Mouse (Mus musculus): ENCODE measurements around the gene Sh3bp2. TPM values are rescaled to one million over a fixed set of nuclear protein-coding genes. Genes with fewer than 3 reads are reported as not detected.
A peak's percentile ranks its signal among the peaks of the same experiment; 100 is the strongest.

The Sh3bp2 gene
- 1 to 10 TPM; 3.8 to 4.6 TPM for total RNA-seq (2021)
- long read RNA-seq, experiment 1: 0 reads
- long read RNA-seq, experiment 2: 0 reads

DNA sequence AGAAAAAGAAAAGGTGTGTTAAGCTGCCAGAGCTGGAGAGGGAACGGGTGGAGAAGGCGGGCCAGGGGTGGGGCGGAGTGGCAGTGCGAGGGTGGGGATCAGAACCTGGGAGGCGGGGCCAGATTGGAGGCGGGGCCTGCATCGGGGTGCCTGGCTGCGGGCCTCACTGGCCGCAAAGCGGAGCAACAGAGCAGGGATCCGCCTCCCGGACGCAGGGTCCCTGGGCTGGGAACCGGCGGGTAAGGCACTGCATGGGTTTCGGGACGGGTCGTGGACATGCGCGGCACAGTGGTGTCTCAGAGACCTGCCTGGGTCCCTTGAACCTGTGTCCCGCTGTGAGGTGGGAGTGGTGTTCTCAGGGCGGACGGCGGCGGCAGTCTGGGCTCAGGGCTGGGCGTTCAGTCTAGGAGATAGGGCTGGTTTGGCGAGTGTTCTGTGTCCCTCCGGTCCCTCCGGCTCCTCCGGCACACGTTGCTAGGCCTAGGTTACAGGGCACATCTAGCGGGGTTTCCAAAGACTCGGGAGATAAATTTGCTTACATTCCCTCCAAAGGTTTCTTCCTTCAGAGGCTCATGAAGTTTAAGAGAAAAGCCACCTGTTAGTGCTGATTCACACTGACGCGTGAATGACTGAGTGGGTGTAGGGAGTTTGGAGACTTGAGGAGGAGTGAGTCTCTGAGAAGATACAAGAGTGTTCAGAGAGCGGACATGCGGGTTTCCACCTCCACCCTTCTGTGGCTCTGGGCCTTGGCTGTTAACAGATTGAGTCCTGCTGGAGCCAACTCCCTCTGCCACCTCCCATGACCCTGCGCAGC lies at the start of gene Sh3bp2:
TSS of gene Sh3bp2 (plus strand) at position 176 of the 814 bp plus-strand sequence.
- DNase-seq: peak; percentile 95 to 98
- intact Hi-C loops (cut with DNase I): loop anchor here (5.0 kb wide), 1 partner anchor 46 kb away; the partner anchor contains the start of gene Add1

DNA sequence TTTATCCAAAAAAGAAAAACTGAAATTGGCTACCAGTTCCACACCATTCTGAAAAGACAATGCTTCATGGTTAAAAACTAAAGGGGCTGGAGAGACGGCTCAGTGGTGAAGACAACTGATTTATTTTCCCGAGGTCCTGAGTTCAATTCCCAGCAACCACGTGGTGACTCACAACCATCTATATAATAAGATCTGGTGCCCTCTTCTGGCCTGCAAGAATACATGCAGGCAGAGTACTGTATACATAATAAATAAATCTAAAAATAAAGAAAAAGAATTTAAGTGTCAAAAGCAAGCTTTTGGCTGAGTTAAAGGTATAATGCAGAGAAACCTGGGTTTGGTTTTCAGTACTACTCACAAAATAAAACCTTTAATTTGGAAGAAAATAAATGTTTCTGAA lies 44.7 kb upstream of the Sh3bp2 start:
- intact Hi-C loops (cut with DNase I): no loop called here
- DNase-seq: no peak

DNA sequence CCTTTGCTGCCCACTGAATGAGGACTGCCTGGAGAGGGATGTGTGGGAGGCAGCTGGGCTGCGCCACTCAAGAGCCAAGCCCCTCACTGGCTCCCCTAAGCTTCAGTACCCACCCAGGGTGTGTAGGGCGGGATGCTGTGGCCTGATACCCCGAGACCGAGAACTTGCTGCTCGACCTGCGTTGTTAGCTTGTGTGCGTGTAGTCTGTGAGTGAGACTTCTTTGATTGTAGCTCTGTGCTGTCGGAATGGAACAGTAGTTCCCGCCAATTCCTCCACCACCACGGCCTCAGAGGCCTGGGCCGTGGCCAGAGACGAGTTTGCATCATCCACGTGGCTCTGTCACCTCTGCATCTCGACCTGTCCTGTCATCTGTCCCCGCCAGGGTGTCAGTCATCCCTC lies 39.9 kb upstream of the Sh3bp2 start:
- intact Hi-C loops (cut with DNase I): no loop called here
- no peak for DNase-seq

DNA sequence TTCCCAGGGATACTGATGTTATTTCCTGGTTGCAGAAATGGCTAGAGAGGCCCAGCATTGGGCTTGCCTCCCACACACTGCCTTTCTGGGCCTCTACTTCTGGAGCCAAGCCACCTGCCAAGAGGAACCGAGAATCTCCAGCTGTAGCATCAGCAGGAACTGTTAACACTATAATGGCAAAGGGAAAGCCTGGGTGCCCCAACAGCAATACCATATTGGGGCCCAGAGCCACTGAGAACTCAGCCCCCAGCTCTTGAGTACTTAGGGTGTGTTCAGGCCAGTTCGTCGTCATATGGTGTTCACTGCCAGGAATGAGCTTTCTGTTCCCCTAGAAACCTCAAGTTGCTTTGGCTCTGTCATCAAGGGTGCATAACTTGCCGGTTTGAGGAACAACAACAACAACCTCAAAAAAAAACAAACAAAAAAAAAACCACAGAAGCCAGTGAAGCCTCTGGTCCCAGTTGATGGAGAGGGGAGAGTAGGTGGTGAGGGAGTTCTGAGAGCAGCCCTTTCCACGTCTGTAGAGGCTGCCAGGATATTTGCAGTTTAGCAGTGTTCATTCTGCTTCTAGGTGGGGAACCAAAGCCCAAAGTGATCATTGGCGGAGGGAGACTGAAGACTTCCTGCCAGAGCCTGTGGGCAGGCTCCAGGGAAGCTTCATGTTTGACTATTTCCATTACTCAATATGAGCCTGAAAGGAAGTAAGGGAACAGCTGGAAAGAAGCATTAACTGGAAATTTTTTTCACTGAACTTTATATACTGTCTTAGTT lies 38.1 kb upstream of the Sh3bp2 start:
- intact Hi-C loops (cut with DNase I): no loop called here
- DNase-seq: peak; percentile 52 to 57

DNA sequence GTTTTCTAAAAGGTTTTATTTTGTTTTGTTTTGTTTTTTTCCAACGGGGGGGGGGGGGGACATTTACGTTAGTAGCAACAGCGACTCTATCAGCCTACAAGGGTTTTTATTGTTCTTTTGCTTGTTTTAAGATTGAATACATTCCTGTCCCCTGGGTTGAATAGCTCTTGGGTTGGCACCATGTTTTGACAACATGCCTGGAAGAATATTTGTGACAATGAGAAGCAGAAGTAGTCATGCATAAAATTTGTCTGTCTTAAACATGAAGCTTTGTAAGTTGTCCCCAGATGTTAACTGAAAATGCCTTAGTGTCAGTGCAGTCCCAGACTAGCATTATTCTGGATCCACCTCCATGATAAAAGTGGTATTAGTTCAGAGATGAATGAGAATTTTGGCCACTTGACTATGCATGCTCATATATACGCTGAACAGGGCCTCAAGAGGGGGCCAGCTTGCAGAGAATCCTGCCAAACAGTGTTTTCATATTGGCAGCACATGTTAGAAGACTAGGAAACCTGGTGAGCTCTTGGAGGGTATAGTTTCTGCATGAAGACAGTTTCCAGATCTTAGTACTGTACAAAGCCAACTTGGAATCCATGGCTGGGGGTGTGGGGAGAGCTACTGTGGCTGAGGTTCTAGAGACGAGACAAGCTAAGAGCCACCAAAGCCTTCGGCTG lies 36.8 kb upstream of the Sh3bp2 start:
- DNase-seq: no peak
- intact Hi-C loops (cut with DNase I): no loop called here

DNA sequence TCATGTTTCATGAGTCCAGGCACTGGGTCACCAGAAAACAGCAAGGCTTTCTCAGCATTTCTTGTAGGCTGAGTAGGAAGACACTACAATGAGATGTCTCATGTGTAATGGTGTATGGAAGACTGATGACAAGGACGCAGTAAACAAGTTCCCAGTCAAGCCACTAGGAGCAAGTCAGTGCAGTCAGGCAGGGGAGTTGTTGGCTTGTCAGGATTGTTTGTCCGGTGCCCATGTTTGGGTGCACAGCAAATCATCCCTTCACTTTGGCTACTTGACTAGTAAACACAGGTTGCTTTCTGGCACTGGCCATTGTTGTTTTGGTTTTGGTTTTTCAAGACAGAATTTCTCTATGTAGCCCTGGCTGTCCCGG lies 36.2 kb upstream of the Sh3bp2 start:
- no peak for DNase-seq
- intact Hi-C loops (cut with DNase I): no loop called here

DNA sequence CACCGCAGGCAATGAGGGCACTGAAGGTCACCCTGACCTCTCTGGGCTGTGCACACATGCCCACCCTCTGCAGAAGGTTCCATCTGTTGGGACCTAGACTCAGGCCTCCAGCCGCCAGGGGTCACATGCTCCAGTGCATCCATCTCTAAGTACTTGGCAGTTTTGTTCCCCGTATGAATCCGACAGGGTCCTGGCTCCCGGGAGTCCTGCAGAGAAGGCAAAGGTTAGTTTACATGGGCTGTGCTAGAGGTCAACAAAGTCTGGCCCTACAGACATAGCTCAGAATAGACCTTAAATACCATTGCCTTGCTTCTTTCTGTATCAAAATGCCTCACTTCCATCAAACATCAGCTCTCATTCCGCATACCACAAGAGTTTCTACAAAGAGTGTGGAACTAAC lies 28.9 kb upstream of the Sh3bp2 start:
- DNase-seq: no peak
- intact Hi-C loops (cut with DNase I): loop anchor here (5.0 kb wide), 1 partner anchor 1254 kb away; no protein-coding TSS in a partner anchor

DNA sequence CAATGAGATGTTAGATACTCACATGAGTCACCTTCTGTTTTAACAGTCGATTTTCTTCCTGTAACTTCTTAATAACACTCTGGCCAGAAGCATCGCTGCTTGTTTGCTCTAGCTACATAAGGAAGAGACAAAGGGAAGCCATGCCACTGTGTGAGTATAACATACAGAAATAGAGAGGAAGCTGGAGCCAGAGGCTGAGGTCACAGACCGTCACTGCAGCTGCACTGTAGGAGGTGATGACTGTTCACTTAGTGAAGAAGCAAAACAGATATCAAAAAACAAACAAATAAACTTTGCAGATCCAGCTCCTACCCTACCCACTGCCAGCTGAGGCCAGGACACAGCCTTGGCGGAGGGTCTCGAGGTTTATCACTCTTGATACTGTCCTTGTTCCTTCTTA lies 24.8 kb upstream of the Sh3bp2 start:
- intact Hi-C loops (cut with DNase I): no loop called here
- no peak for DNase-seq

DNA sequence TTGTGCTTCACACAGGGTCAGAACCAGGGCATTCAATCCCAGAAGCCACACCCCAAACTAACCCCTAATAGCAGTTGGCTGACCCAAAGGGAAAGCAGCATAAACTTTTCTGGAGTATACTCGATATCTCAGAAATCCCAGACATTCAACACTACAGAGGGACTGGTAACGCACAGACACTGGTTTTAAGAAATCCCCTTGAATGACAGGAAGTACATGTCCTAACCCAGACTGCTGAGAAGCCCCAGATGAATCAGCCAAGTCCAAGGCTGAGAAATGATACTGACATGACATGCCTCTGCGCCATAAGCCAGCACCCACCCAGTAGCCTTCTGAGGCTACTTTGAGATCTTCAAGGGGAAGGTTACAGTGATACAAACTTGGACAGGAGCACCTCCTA lies 24.1 kb upstream of the Sh3bp2 start:
- DNase-seq: no peak
- intact Hi-C loops (cut with DNase I): no loop called here

DNA sequence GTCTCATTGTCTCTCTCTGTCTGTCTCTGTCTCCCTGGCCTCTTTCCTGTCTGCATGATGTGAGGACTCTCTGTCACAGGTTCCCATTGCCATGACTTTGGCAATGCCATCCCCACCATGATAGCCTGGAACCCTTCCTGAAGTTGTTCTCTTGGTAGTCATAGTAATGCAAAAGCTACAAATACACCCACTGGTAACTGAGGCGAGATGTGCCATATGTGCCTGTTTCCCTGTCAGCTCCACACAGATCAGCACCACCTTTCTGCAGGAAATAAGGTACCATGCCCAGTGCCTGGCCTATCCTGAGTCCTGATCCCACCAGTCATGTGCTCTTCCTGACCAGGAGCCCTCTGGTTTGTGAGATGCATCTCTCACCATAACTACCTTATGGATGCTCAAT lies 23.2 kb upstream of the Sh3bp2 start:
- DNase-seq: no peak
- intact Hi-C loops (cut with DNase I): no loop called here

DNA sequence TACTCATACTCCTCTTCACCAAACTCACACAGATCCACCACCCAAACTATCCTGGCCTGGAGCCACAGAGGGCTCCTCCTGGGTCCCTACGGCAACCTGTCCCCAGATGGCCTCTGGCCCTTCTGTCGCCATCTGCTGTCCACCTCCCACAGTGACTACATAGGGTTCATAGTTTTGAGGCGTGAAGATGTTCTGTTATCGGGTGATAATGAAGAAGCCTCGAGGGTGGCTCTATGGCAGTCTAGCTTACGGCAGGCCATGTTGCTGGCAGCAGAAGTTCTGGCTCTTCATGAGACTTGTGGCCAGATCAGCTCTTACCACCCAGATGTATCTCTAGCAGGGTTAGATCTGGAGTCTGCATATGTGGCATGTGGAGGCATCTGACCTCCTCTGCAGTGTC lies 22.8 kb upstream of the Sh3bp2 start:
- intact Hi-C loops (cut with DNase I): no loop called here
- DNase-seq: no peak

DNA sequence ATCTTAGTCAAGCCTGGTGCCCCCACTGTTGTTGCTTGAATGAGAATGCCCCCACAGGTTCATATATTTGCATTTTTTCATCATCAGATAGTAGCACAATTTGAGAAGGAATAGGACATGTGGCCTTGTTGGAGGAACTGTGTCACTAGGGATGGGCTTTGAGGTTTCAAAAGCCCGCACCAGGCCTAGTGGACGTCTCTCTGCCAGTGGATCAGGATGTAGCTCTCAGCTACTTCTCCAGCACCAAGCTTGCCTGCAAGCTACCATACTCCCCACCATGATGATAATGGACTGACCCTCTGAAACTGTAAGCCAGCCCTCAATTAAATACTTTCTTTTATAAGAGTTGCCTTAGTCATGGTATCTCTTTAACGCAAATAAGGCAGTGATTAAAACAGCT lies 13.2 kb upstream of the Sh3bp2 start:
- intact Hi-C loops (cut with DNase I): no loop called here
- no peak for DNase-seq

DNA sequence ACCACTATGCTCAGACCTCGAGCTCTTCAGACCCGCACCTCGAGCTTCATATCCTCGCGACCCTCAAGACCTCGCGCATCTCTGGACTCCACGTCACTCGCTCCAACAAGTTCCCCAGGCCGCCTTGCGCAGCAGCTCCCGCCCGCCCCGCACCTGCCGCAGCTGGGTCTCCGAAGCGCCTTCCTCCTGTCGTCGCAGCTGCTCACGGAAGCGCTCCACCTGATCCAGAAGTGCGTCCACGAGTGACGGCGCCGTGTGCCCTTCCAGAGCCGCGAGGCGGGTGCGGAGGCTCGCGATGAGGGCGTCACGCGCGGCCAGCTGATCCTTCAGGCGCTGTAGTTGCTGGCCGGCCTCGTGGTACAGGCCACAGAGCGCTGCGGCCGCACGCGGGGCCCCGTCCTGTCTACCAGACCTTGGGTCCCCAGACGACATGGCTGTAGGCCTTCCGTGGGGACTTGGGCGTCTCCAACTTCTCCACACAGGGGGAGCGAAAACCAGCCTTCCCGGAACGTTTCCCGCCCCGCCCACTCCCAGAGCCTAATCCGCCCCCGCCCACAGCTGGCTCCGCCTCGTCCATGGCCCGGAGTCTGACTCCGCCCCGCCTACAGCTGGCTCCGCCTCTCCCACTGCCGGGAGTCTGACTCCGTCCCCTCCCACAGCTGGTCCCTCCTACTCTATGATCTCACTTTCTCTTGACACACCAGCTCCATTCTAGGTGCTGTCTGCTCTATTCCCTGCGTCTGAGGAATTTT lies 12.0 kb upstream of the Sh3bp2 start, which contains the start of gene Tnip2:
TSS of gene Tnip2 (minus strand) at position 526 of the 752 bp plus-strand sequence.
- DNase-seq: peak; percentile 97 to 98
- intact Hi-C loops (cut with DNase I): loop anchor here (2.0 kb wide), 1 partner anchor 123 kb away; the partner anchor contains the start of gene Mfsd10

DNA sequence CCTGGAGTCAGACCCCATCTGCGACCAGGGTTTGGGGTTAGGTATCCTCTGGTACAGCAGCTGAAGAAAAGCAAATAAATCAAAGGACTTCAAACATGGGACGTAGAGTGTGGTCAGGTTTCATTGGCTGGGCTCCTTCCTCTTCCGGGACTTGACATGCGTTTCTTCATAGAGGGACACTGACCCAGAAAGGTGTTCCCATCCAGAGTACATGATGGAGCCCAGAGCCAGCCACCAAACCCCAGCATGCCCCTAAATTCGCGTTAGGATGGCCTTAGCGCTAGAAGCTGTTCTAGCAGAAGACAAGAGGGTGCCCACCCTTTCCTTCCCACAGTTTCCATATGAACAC lies 11.4 kb upstream of the Sh3bp2 start:
- intact Hi-C loops (cut with DNase I): loop anchor here (2.0 kb wide), 1 partner anchor 123 kb away; the partner anchor contains the start of gene Mfsd10

DNA sequence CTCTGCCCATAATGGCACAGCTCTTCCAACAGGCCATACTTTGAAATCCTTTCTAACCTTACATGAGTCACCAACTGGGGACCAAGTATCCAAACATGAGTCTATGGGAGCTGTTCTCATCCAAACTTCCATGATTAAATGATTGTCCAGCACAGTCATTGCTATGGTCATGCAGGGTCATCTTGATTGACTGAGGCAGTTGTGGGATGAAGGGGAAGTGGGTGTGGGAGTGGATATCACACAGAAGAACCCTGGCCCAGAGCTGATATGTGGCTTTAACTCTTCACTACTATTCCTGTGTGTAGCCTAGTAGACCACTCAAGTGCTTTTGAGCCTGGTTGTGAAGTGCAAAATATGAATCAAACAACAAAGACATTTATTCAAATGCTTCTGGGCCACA lies 10.5 kb upstream of the Sh3bp2 start:
- DNase-seq: no peak
- intact Hi-C loops (cut with DNase I): loop anchor here (2.0 kb wide), 1 partner anchor 122 kb away; the partner anchor contains the start of gene Mfsd10

More for the DNA sequence above, 11.4 kb upstream of the Sh3bp2 start:
- no peak for DNase-seq

DNA sequence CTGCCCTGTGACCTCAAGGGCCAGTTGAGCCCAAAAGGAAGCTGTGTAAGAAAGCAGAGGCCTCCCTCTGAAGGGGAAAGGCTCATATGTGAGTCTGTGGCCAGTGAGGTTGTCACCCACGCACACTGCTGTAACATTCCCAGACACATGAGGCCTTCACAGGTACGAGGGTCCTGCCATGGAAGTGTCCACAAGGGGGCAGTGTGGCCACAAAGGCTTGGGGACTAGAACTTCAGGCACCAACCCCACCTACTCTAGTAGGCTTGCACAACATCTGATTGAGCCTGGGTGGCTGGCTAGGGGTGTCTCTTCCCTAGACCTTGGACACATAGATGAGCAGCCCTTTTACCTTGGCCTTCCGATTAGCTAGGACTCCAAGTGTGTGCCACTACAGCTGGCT lies 7.7 kb upstream of the Sh3bp2 start:
- intact Hi-C loops (cut with DNase I): loop anchor here (2.0 kb wide), 1 partner anchor 127 kb away; no protein-coding TSS in a partner anchor
- DNase-seq: peak; percentile 85 to 87

DNA sequence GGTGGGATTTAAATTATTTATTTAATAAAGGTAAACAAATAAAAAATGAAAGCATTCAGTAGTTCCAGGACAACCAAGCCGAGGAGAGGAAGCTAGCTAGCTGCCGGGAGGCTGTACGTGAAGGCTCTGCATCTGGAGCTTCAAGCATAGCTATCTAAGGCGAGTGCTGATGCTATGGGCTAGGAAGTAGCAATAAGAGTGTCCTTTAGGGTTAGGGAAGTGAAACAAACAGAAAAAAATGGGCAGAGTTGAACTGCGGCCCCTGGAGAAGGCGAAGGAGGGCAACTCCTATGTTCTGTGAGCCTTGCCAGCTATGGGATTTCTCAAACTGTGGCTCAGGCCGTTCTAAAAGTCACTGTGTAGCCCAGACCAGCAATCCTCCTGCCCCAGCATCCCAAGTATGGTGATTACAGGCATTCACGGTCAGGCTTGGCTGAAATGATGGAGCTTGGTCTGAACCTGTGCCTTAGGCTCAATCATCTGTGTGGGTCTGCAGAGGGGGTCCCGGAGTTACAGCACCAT lies 6.2 kb upstream of the Sh3bp2 start:
- intact Hi-C loops (cut with DNase I): no loop called here
- DNase-seq: no peak

DNA sequence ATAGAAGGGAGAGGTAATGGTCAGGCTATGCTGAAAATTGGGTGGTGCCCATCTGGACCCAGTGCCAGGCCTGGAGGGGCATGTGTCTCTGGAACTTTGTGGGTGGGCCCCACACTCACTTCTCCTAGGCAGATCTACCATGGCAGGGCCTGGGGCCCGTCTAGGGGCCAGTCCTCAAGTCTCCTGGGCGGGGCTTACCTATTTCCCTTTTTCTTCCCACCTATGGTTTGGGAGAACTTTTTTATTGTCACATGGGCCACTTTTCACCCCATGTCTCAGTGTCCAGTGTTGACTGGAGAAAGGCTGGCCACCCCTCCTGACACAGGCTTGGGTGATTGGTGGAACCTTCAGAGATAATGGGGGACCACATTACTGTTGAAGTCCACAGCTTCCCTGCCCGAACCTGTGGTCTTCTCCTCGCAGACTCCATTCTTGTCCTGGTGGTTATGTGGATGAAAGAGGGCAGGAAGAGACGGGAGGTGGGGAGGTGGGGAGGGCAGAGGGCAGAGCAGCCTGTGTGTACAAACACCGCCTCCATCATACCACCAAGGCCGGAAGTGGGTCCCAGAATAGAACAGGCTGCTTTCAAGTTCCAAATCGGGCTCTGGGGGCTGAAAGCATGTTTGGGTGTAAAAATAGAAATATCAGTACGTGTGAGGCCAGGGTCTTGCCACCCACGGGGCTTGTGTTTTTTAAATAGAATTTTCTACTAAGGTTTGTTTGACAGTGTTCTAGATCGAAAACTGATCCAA lies 5.0 kb upstream of the Sh3bp2 start:
- DNase-seq: no peak
- intact Hi-C loops (cut with DNase I): no loop called here

DNA sequence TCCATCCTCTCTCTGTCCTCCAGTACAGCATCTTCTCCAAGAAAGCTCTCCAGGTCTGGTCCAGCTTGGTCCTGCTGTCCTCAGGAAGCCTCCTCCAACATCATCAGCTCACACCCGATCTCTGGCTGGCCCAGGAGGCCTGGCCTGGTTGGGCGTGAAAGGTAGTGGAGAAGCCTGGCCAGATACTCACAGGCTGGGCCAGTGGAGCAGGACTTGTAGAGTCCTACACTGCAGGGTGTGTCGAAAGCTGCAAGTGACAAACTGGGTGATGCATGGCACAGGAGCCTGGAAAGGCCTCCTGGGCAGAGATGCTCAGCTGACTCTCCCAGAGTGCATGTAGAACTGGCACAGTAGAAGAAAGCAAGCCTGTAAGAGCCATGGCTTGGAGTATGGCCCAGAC lies 4.3 kb upstream of the Sh3bp2 start:
- intact Hi-C loops (cut with DNase I): no loop called here
- no peak for DNase-seq
